Mouse (Mus musculus) ES-E14 (cell line): ENCODE measurements around the gene Smarca4. TPM values are rescaled to one million over a fixed set of nuclear protein-coding genes. Genes with fewer than 3 reads are reported as not detected.

Experiments
- DNase-seq: peaks from one replicate; pipeline ENCODE4 v3.0.0-alpha.2; 2013; ENCODE audit warnings: low read depth, low spot score
- H3K27ac ChIP-seq: 2 replicates; pipeline ENCODE4 v1.5.1; 2012; ENCODE audit warnings: low read depth, mild to moderate bottlenecking, low read length, moderate library complexity, mixed read lengths; ENCODE audit not compliant: poor library complexity, insufficient read depth, severe bottlenecking
- H3K36me3 ChIP-seq: 2 replicates; pipeline ENCODE4 v1.6.1; 2012; ENCODE audit warnings: mild to moderate bottlenecking, low read length, moderate library complexity, mixed read lengths; ENCODE audit not compliant: control insufficient read depth, poor library complexity, insufficient read depth, severe bottlenecking
- H3K4me1 ChIP-seq, 2 experiments: fragments of 150-350 bp in 1 of 2; sonication (generic) in 1 of 2; 2 replicates each; pipeline ENCODE4 v1.6.1; 2012; ENCODE audit warnings: low read length in 2 of 2, mild to moderate bottlenecking in 1 of 2, mixed read lengths in 1 of 2; ENCODE audit not compliant: control insufficient read depth in 2 of 2, insufficient read depth in 2 of 2, poor library complexity in 1 of 2
- H3K4me3 ChIP-seq, 2 experiments: fragments of 150-350 bp in 1 of 2; sonication (generic) in 1 of 2; 2 replicates each; pipeline ENCODE4 v1.5.1; 2012; ENCODE audit warnings: low read length in 2 of 2, low read depth in 1 of 2, mild to moderate bottlenecking in 1 of 2, mixed read lengths in 1 of 2; ENCODE audit not compliant: insufficient read depth in 1 of 2, poor library complexity in 1 of 2, severe bottlenecking in 1 of 2
- H3K9ac ChIP-seq: 2 replicates; pipeline ENCODE4 v1.6.1; 2012; ENCODE audit warnings: low read depth, mild to moderate bottlenecking, low read length, mixed read lengths; ENCODE audit not compliant: poor library complexity, insufficient read depth, severe bottlenecking
- H3K9me3 ChIP-seq: fragments of 150-350 bp; sonication (generic); 2 replicates; pipeline ENCODE4 v1.6.1; 2012; ENCODE audit warnings: low read depth, mild to moderate bottlenecking, low read length; ENCODE audit not compliant: control insufficient read depth, insufficient read depth
- CHD2 ChIP-seq: IDR thresholded peaks from 2 replicates; pipeline ENCODE4 v1.6.1; 2014; ENCODE audit warnings: mild to moderate bottlenecking, low read depth, low read length, inconsistent platforms
- HCFC1 ChIP-seq: IDR thresholded peaks from 2 replicates; pipeline ENCODE4 v1.6.1; 2012; ENCODE audit warnings: low read length, inconsistent platforms, borderline replicate concordance; ENCODE audit not compliant: insufficient read depth
- MAFK ChIP-seq: IDR thresholded peaks from 2 replicates; pipeline ENCODE4 v1.6.1; 2014; ENCODE audit warnings: mild to moderate bottlenecking, low read depth, low read length, inconsistent platforms; ENCODE audit not compliant: insufficient read depth
- ZC3H11A ChIP-seq: IDR thresholded peaks from 2 replicates; pipeline ENCODE4 v1.6.1; 2012; ENCODE audit warnings: low read depth, mild to moderate bottlenecking, inconsistent platforms, low read length, borderline replicate concordance
- ZNF384 ChIP-seq: IDR thresholded peaks from 2 replicates; pipeline ENCODE4 v1.6.1; 2012; ENCODE audit warnings: low read depth, low read length, inconsistent platforms
- in situ Hi-C, 2 experiments: fragments of 600-800 bp; cut with MboI; formaldehyde crosslinking; loops; one replicate each; pipeline ENCODE4 v1.15.1; 2025; ENCODE audit warnings: low sequenced_read_pairs in 2 of 2, inconsistent platforms in 1 of 2; ENCODE audit not compliant: unreplicated experiment in 2 of 2
- total RNA-seq: library from RNA; depleted of rRNA; stranded (reverse); fragments of 300-350 nt; gene quantifications from 2 replicates; pipeline ENCODE4 v1.2.3, GENCODE M21; 2012

The Smarca4 gene
- total RNA-seq, 1 experiment = 122 TPM

- no peaks in the 10 kb centered on the region for H3K9me3 ChIP-seq
- peaks cover 14% of the 10 kb centered on the region; the same call in 1 of the 2 replicates for H3K36me3 ChIP-seq
- in situ Hi-C loops = no loop called here
- H3K27ac ChIP-seq = no peak overlapping the region
- DNase-seq = no peak
- peaks cover 3 to 14% of the 10 kb centered on the region in 2 experiments; a peak in 2 of 4 replicates for H3K4me1 ChIP-seq
- no peak overlapping the region for H3K4me3 ChIP-seq
- TF ChIP-seq ZNF384 (no peak), ZC3H11A (no peak), MAFK (no peak), HCFC1 (no peak), CHD2 (no peak)
- H3K9ac ChIP-seq = no peak overlapping the region
Measured at GRCm38 (mm10) chr9:21721036-21721435, 105.1 kb downstream of the Smarca4 start.

GRCm38 (mm10) chr9:21723377-21724146, 107.6 kb downstream of the Smarca4 start, which contains the start of gene Ldlr:
Gene Ldlr, plus strand, starts transcription at chr9:21723483.
- Histone ChIP-seq H3K9ac (peak within 1 kb of the TSS; percentile 86), H3K4me3 (peak within 1 kb of the TSS; percentile 80 to 95), H3K4me1 (peaks cover 5 to 28% of the 10 kb centered on the region in 2 experiments; a peak in 3 of 4 replicates), H3K36me3 (peaks cover 27% of the 10 kb centered on the region; the same call in 1 of the 2 replicates), H3K9me3 (no peaks in the 10 kb centered on the region), H3K27ac (peak within 1 kb of the TSS; percentile 91)
- in situ Hi-C loops = no loop called here
- no peak for TF ChIP-seq ZNF384
- peak; percentile 51; the same call in 1 of the 2 replicates for TF ChIP-seq HCFC1
- TF ChIP-seq CHD2 = 0 out of 2 replicates have a peak, but pooled peaks have one; percentile 16
- peak; percentile 97 for DNase-seq

GRCm38 (mm10) chr9:21724147-21724536, 108.2 kb downstream of the Smarca4 start:
- in situ Hi-C loops = no loop called here
- Histone ChIP-seq H3K36me3 (peaks cover 32% of the 10 kb centered on the region; the same call in 1 of the 2 replicates), H3K4me3 (peak overlapping the region; percentile 80 to 95), H3K27ac (peak overlapping the region; percentile 91), H3K9me3 (no peaks in the 10 kb centered on the region), H3K9ac (peak overlapping the region; percentile 86), H3K4me1 (peaks cover 2 to 28% of the 10 kb centered on the region in 2 experiments; a peak in 3 of 4 replicates)
- TF ChIP-seq HCFC1 (no peak), CHD2 (no peak), ZNF384 (no peak), ZC3H11A (no peak), MAFK (no peak)
- peak; percentile 91 for DNase-seq

- Histone ChIP-seq H3K9me3 (no peaks in the 10 kb centered on the region), H3K4me3 (peak overlapping the region; percentile 79 to 95), H3K27ac (no peak overlapping the region), H3K4me1 (peaks cover 2 to 32% of the 10 kb centered on the region in 2 experiments; a peak in 3 of 4 replicates), H3K36me3 (peaks cover 38% of the 10 kb centered on the region; the same call in 1 of the 2 replicates), H3K9ac (peak overlapping the region; percentile 30)
- TF ChIP-seq MAFK = no peak
- TF ChIP-seq ZNF384 = no peak
- no peak for TF ChIP-seq HCFC1
- no peak for TF ChIP-seq CHD2
- no peak for TF ChIP-seq ZC3H11A
- DNase-seq = no peak
- in situ Hi-C loops = no loop called here
Measured at GRCm38 (mm10) chr9:21725224-21726121, 109.5 kb downstream of the Smarca4 start.
